Mouse (Mus musculus): ENCODE measurements around the gene Ssbp4. TPM values are rescaled to one million over a fixed set of nuclear protein-coding genes. Genes with fewer than 3 reads are reported as not detected.

Ssbp4 gene
- total and polyA plus RNA-seq, 3 experiments: 84.9 to 212 TPM; not detected in 1

DNA sequence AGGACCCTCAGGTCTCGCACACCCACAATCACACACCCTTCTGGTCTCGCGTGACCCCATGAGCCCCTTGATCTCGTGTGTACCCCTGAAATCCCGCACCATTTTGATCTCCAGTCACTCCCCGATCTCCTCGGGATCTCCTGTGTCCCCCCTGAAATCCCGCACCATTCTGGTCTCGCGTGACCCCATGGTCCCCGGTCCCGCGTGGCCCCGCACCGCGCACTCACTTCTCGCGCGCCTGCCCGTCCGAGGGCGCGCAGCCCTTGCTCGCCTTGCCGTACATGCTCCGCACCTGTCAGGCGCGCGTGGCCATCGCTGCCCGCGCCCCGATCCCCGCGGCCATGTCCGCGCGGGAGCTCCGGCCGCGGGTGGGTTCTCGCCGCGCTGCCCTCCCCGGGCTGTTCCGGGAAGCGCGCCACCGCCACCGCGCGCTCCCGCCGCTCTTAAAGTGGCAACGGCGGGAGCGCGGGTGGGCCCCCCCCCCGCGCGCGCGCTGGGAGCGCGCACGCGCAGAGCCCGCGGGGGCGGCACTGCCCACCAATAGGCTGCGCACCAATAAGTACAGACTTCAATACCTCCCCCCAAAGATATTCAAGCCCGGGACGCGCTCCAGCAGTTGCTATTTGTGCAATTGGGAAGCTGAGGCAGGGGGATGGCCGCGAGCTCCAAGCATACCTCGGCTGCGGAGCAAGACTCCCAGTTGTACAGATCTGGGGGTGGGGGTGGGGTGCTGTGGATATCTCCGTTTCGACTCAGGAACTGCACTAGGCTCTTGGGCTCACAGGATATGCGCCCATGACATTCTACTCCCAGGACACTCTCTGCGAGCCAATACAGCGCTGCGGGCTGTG is 549 bp downstream of the Ssbp4 start (continued):
- TF ChIP-seq NRF1 (IDR thresholded peaks at IDR 0.05; ENCODE audit: insufficient read depth, low read depth, low read length, poor library complexity, severe bottlenecking): peak; percentile 71

DNA sequence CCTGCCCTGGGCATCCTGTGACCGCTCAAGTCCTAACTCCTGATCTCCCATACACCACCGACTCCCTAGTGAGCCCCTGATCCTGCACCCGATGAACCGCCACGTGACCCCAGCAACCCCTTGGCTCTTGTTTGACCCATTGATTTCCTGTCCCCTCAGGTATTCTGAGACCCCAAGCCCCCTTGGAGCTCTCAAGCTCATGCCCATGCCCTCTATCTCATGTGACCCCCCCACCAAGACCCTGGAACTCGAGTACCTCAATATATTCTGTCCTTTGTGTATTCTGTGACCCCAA is 1.1 kb downstream of the Ssbp4 start:
- Histone ChIP-seq H3K27ac (ENCODE audit: control insufficient read depth, low read depth, low read length) (peak overlapping the region; percentile 71), H3K9ac (ENCODE audit: control insufficient read depth, low read depth, low read length, poor library complexity, severe bottlenecking) (peak overlapping the region; percentile 96), H3K4me3 (ENCODE audit: control insufficient read depth in 1 of 2, insufficient read depth in 1 of 2, low read depth in 2 of 2, low read length in 2 of 2) (peak overlapping the region; percentile 88 to 92), H3K27me3 (ENCODE audit: control insufficient read depth in 1 of 2, insufficient read depth in 2 of 2, low read length in 2 of 2) (no peaks in the 10 kb centered on the region), H3K4me1 (ENCODE audit: control insufficient read depth in 1 of 2, insufficient read depth in 2 of 2, low read length in 2 of 2) (peaks cover 0 to 8% of the 10 kb centered on the region in 2 experiments; a peak in 3 of 4 replicates), H3K36me3 (ENCODE audit: control insufficient read depth in 1 of 2, insufficient read depth in 2 of 2, low read length in 2 of 2) (no peaks in the 10 kb centered on the region; a peak in 1 of 4 replicates), H3K9me3 (replicated peaks; ENCODE audit: insufficient read depth, low read length) (no peaks in the 10 kb centered on the region), H3K79me2 (ENCODE audit: control insufficient read depth, insufficient read depth, low read length, poor library complexity) (peaks cover 29% of the 10 kb centered on the region)
- TF ChIP-seq USF1 (IDR thresholded peaks at IDR 0.05; ENCODE audit: low read depth, low read length) (peak; percentile 76), BHLHE40 (IDR thresholded peaks at IDR 0.05; ENCODE audit: borderline replicate concordance, low read depth, low read length) (no peak), MAZ (IDR thresholded peaks at IDR 0.05; ENCODE audit: low read depth, low read length) (0 out of 2 replicates have a peak, but pooled peaks have one; percentile 28), CHD2 (IDR thresholded peaks at IDR 0.05; ENCODE audit: low read length) (no peak), USF2 (IDR thresholded peaks at IDR 0.05; ENCODE audit: borderline replicate concordance in 1 of 2, insufficient read depth in 1 of 2, low read depth in 1 of 2, low read length in 2 of 2) (0 out of 4 replicates have a peak, but pooled peaks of 1 of the 2 experiments have one; percentile 6), JUND (IDR thresholded peaks at IDR 0.05; ENCODE audit: low read depth, low read length) (no peak)
- no peak for DNase-seq (ENCODE audit: low read depth, low spot score)

GRCm38 (mm10) chr8:70606780-70607602 is 1.7 kb downstream of the Ssbp4 start:
- DNase-seq (ENCODE audit: low read depth, low spot score): peak; percentile 42
- peak overlapping the region; percentile 96; the same call in 1 of the 2 replicates for H3K9ac ChIP-seq (ENCODE audit: control insufficient read depth, low read depth, low read length, poor library complexity, severe bottlenecking)
- peak overlapping the region; percentile 88 to 92 for H3K4me3 ChIP-seq (ENCODE audit: control insufficient read depth in 1 of 2, insufficient read depth in 1 of 2, low read depth in 2 of 2, low read length in 2 of 2)
- peaks cover 0 to 8% of the 10 kb centered on the region in 2 experiments; a peak in 3 of 4 replicates for H3K4me1 ChIP-seq (ENCODE audit: control insufficient read depth in 1 of 2, insufficient read depth in 2 of 2, low read length in 2 of 2)
- H3K79me2 ChIP-seq (ENCODE audit: control insufficient read depth, insufficient read depth, low read length, poor library complexity): peaks cover 29% of the 10 kb centered on the region
- H3K27ac ChIP-seq (ENCODE audit: control insufficient read depth, low read depth, low read length): peak overlapping the region; percentile 71; the same call in 1 of the 2 replicates
- TF ChIP-seq CHD2 (IDR thresholded peaks at IDR 0.05; ENCODE audit: low read length): no peak
- TF ChIP-seq ZKSCAN1 (IDR thresholded peaks at IDR 0.05; ENCODE audit: low read depth, low read length): no peak
- no peaks in the 10 kb centered on the region for H3K27me3 ChIP-seq (ENCODE audit: control insufficient read depth in 1 of 2, insufficient read depth in 2 of 2, low read length in 2 of 2)
- H3K36me3 ChIP-seq (ENCODE audit: control insufficient read depth in 1 of 2, insufficient read depth in 2 of 2, low read length in 2 of 2): no peaks in the 10 kb centered on the region; a peak in 2 of 4 replicates
- no peaks in the 10 kb centered on the region for H3K9me3 ChIP-seq (replicated peaks; ENCODE audit: insufficient read depth, low read length)

Data from MEL (cell line).